Mouse (Mus musculus) thymus, postnatal 0 days (tissue): ENCODE measurements around the gene Pde8a. TPM values are rescaled to one million over a fixed set of nuclear protein-coding genes. Genes with fewer than 3 reads are reported as not detected.
A peak's percentile ranks its signal among the peaks of the same experiment; 100 is the strongest.

Experiments used
- DNase-seq: peaks from one replicate; pipeline ENCODE4 v3.0.0-alpha.2; 2015; ENCODE audit warnings: low spot score
- polyA plus RNA-seq: library from polyadenylated mRNA; unstranded; fragments of >200 nt; fragmentation: Nextera tagmentation; extraction: Ambion mirVana; gene quantifications from 2 replicates; pipeline ENCODE4 v1.2.1, GENCODE M21; 2015

Gene Pde8a
- polyA plus RNA-seq, 1 experiment from 2014 or later, result 1.2 TPM

GRCm38 (mm10) chr7:81209979-81210685 lies 3.3 kb upstream of the Pde8a start:
- DNase-seq, result no peak

GRCm38 (mm10) chr7:81211760-81212159 lies 1.6 kb upstream of the Pde8a start:
- DNase-seq, result peak; percentile 12

GRCm38 (mm10) chr7:81212261-81212681 lies 1.1 kb upstream of the Pde8a start:
- peak; percentile 85 for DNase-seq

DNA sequence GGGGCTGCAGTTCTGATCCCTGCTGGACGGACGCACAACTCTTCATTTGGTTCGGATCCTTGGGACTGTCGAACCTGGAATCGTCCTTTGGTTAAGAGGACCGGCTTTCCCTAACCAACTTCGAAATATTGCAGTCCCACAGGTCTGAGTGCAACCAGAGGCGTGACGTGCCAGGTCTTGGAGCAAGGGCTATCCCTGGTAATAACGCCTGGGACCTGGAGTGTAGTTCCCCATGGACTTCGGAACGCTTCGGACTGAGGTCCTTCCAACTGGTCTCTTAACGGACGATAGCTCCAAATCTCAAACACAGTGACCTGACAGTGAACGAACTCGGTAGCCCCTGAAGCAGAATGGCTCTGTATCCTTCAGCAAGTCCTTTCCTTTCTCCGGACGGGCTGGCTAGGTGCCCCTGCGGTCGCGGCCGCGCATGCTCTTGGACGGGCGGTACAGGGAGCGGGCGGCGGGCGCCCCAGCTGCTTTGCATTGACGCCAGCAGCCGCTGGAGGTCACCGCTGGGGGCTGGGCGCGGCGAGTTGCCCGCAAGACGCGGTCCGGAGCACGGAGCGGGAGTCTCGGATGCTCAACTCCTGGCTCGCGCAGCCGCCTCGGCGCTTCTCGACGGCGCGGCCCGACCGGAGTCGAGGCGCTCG lies 574 bp upstream of the Pde8a start:
- peak; percentile 92 for DNase-seq

- no peak for DNase-seq
These were observed 934 bp downstream of the Pde8a start for GRCm38 (mm10) chr7:81214153-81214907.

DNA sequence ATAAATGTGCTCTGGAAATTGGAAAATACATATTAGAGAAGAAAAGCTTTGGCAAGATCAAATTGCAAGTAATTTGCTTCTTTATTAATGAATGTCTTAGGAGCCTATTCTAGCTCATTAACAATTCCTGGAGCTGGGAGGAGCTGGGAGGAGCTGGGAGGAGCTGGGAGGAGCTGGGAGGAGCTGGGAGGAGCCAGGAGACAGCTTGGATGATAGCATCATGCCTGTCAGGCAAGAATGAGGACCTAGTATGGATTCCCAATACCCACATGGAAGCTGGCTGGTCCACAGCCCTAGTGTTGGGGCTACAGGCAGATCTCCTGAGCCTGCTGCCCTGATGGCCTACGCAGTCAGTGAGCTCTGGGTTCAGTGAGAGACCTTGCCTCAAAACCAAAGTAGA lies 2.6 kb downstream of the Pde8a start:
- DNase-seq, result no peak

- no peak for DNase-seq
These were observed 5.9 kb downstream of the Pde8a start for GRCm38 (mm10) chr7:81219321-81219720.

DNA sequence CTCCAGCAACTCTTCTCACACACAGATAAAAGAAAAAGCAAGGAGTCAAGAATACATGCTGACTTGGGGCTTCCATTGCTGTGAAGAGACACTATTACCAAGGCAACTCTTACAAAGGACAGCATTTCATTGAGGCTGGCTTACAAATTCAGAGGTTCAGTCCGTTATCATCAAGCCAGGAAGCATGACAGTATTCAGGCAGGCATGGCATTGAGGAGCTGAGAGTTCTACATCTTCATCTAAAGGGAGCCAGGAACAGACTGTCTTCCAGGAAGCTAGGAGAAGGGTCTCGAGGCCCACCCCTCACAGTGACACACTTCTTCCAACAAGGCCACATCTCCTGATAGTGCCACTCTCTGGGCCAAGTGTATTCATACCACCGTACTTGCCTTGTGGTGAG lies 7.0 kb downstream of the Pde8a start:
- no peak for DNase-seq

DNA sequence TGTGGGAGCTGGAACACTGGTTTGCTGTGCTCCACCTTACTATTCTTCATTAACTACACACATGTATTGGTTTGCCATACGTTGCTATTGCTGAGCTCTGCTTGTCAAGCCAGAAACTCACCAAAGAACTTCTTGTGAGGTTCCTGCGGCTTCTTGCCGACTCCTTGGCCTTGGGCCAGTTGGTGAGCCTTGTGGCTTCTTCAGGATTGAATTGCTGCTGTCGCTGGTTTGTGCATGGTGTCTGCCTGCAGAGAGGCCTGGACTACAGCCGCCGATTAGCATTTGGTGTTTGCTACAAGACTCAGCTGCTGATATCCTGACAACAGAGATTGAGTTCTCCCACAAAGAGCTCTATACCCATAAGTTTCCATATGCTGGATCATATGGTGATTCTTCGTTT lies 10.9 kb downstream of the Pde8a start:
- DNase-seq, result no peak

DNA sequence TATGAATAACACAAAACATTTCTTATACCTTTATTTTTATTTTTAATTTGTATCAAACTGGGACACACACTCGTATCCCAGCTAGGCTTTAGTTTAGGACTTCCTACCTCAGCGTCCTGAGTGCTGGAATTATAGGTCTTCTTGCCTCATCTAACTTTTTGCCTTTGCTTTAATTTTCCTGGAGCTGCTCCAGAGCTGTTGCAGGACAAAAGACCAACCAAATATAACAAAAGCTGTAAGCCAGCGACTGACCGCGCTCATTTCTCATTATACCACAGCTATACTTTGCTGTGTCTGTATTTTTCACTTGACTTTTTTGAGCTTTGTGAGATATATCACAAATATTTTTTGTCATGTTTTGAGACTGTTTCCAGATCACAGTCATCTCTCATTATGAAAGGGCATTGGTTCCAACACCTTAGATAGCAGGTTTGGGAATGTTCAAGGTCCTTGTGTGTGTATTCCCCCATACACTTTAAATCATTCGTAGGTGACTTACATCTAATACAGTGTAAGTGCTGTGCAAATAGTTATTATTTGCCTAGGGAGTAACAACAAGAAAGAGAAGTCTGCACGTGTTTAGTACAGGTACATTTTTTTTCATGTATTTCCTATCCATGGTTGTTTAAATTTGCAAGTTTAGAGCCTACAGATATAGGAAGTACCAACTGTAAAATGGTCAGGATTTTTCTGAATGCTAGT lies 16.8 kb downstream of the Pde8a start:
- DNase-seq, result no peak

GRCm38 (mm10) chr7:81232674-81233073 lies 19.3 kb downstream of the Pde8a start:
- no peak for DNase-seq

GRCm38 (mm10) chr7:81235117-81235516 lies 21.7 kb downstream of the Pde8a start:
- DNase-seq, result no peak

DNA sequence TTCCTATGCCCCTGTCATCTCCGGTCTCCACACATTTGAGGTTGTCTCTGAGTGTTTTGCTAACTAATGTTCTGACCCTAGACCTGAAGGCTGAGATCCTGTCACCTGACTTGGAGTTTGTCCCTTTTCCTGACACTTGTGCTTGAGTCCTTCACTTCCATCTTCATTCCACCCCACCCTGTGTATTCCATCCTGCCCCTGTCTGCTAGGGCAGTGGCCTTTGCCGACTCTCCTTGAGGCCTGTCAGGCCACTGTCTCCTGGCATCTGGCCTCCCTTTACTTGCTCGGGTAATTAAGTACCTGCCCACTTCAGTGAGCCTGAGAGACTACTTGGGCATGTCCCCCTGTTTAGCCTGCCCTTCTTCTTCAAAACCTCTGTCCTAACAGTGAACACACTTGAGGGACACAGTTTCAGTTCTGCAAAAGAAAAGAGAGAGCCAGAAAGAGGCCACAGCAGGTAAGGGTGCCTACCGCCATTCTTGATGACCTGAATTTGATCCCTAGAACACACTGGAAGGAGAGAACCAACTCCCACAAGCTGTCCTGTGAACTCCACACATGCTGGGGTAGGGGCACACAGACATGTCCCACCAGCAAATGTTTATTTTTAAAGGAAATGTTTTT lies 22.3 kb downstream of the Pde8a start:
- DNase-seq, result no peak

DNA sequence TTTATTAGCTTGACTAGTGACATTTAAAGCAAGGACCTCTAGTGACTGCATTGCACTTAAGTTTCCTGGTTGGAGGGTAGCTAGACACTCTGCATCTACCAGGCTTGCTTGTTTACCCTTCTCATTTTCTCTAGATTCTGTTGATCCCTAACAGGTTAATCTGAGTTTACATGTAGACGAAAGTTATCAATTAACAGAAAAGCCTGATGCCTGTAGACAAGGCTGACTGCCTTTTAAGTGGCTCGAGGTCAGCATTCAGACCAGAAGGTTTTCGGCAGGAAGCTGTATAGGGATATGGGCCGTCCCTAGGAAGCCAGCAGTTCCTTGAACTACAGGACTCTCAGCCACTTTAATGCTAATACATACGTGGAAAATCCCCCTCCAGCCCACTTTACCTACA lies 30.0 kb downstream of the Pde8a start:
- DNase-seq, result no peak

DNA sequence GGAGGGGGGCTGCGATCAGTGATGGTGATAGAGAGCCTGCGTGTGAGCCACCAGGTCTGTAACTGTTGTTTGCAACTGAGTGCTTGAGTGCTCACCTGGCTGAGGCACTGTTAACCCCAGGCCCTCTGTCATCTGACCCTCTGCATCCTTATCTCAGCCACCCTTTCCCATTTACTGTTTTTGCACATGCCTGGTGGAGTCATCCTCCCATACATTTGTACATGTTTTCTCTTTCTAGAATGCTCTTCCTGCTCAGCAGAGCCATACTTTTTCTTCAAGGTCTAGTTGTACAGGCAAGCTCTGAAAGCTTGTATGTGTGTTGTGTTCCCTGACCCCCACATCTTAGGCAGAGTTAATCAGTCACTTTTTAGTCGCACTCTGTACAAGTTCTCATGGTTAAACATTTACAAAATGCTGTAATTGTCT lies 36.5 kb downstream of the Pde8a start:
- no peak for DNase-seq

DNA sequence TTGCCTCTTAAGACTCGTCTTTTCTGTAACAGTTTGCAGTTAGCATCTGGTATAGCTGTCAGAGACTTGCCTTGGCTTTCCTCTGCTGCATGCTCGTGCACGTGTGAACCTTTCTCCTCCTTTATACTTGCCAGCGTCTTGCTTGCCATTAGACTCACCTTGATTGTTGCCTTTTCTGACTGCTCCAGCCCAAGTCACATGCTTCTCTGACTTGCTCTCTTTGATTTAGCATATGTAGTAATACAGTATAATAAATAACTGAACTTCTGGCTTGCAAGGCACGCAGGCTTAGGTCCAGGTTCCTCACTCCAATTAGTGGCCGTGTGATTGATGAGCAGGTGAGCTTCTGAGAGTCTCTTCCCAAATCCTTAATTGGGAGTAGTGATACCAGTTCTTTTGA lies 37.2 kb downstream of the Pde8a start:
- no peak for DNase-seq

DNA sequence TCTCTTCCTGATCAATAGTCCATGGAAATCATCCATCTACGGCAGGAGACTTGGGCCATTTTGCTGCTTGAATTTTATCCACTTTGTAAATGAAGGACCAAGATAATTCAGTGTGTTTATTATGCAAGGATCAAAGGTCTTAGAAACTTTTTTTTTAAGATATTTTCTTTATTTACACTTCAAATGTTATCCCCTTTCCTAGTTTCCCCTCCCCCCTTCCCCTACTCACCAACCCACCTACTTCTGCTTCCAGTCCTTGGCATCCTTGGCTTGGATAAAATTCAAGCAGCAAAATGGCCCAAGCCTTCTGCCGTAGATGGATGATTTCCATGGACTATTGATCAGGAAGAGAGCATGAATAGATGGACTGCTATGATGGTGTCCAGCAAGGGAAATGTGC lies 38.1 kb downstream of the Pde8a start:
- no peak for DNase-seq

DNA sequence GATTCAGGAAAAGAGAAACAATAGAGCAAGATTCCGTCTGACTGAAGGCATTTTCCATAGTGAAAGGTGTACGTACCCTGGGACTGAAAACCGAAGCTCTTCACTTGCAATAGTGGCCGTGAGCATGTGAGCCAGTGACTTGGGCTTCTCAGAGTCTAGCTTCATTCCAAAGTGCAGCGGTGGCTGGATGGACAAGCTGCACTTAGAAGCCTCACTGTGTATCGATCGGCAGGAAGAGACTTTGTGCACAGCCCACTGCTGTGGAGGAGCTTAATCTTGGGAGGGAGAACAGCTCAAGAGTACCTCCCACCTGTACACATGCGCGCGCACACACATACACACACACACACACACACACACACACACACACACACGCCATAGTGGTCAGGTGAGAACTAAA lies 39.9 kb downstream of the Pde8a start:
- no peak for DNase-seq

- no peak for DNase-seq
These were observed 41.2 kb downstream of the Pde8a start for GRCm38 (mm10) chr7:81254579-81254978.

DNA sequence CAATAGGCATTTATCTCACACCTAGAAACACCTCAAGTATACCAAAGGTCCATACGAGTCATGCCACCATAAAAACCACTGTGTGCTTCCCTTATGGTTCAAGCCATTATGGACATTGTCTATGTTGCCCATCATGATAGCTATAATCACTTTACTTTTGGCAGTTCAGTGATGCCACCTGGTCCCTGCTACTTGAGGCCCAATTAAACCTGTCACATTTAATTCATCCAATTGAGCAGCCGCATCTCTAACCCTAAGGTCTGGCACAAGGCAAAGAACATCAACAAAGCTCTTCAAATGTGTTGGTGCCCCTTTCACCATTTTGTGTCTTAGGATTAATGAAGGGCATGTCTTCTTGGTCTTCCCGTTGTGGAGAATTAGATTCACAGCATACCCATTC lies 42.1 kb downstream of the Pde8a start:
- DNase-seq, result no peak

DNA sequence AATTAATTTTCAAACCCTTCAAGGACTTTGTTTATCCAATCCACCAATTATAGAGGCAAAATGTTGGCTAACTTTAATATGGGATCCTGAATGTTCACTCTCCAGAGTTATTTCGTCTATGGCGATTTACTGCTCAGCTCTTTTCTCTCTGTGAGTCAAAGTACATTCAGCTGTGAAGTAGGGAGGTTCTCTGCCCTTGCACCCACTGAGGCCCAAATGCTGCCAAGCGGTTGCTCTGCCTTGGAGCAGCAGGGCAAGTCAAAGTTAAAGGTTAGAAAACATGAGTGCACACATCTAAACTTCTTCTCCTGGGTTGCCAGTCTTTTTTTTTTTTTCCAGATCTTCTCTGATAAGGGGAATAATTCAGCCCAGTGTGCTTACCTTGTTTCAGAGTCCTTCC lies 43.4 kb downstream of the Pde8a start:
- DNase-seq, result no peak
